Mouse (Mus musculus) C2C12 (cell line): ENCODE results near the gene Coro1c.

Experiments
- CTCF ChIP-seq: IDR thresholded peaks from one replicate; pipeline ENCODE4 v1.5.1; 2011; ENCODE audit not compliant: control insufficient read depth, insufficient read depth, insufficient read length
- MAX ChIP-seq: IDR thresholded peaks from one replicate; pipeline ENCODE4 v1.6.1; 2011; ENCODE audit warnings: mild to moderate bottlenecking, control low read depth
- MYOD1 ChIP-seq: IDR thresholded peaks from one replicate; pipeline ENCODE4 v1.6.1; 2011; ENCODE audit warnings: low read depth; ENCODE audit not compliant: control insufficient read depth, insufficient read length

GRCm38 (mm10) chr5:113847636-113848035 is 60.9 kb downstream of the Coro1c start:
- no peak for TF ChIP-seq CTCF
- TF ChIP-seq MAX = no peak
- TF ChIP-seq MYOD1 = no peak
